Mouse (Mus musculus) lung, embryonic 15.5 days (tissue): ENCODE measurements at regions not wholly inside any gene's neighbourhood (a gene's known extent, or its start where the extent isn't known, plus 50 kb on each side); places are given as distances from the start of the nearest gene placed in this dataset.
"Not testable (repeated sequence)": the region's sequence is repeated elsewhere in the genome, so short reads cannot be mapped to it uniquely, and the experiment has no call there.

ENCODE experiments used
- ATAC-seq: fragments of 200-750 bp; cut with Nextera tagmentation; 2 replicates; pipeline ENCODE4 v1.8.0; 2017; ENCODE audit warnings: moderate number of reproducible peaks, borderline replicate concordance; ENCODE audit not compliant: low FRiP score, low TSS enrichment; ENCODE audit errors: extremely low read depth
- H3K27ac ChIP-seq: fragments of 300-500 bp; sonication (generic); 2 replicates; pipeline ENCODE4 v1.5.1; 2015; ENCODE audit warnings: moderate library complexity, mild to moderate bottlenecking, inconsistent platforms
- H3K27me3 ChIP-seq: fragments of 300-500 bp; sonication (generic); 2 replicates; pipeline ENCODE4 v1.6.1; 2015; ENCODE audit warnings: inconsistent platforms
- H3K36me3 ChIP-seq: fragments of 300-500 bp; sonication (generic); 2 replicates; pipeline ENCODE4 v1.6.1; 2015; ENCODE audit warnings: inconsistent platforms
- H3K4me1 ChIP-seq: fragments of 300-500 bp; sonication (generic); 2 replicates; pipeline ENCODE4 v1.6.1; 2015; ENCODE audit warnings: inconsistent platforms
- H3K4me2 ChIP-seq: fragments of 300-500 bp; sonication (generic); 2 replicates; pipeline ENCODE4 v1.6.1; 2015; ENCODE audit warnings: inconsistent platforms, mild to moderate bottlenecking, moderate library complexity
- H3K4me3 ChIP-seq: fragments of 300-500 bp; sonication (generic); 2 replicates; pipeline ENCODE4 v1.5.1; 2015; ENCODE audit warnings: mild to moderate bottlenecking, inconsistent platforms
- H3K9ac ChIP-seq: fragments of 300-500 bp; sonication (generic); 2 replicates; pipeline ENCODE4 v1.6.1; 2015; ENCODE audit warnings: inconsistent platforms
- H3K9me3 ChIP-seq: fragments of 300-500 bp; sonication (generic); 2 replicates; pipeline ENCODE4 v1.6.1; 2016; ENCODE audit warnings: inconsistent platforms
- WGBS: fragments of 180-500 bp; shearing (Covaris S2); methylation state at CpG from one replicate; pipeline ENCODE4 v1.1.7; 2015; 5-methylcytosine and 5-hydroxymethylcytosine counted together

- Histone ChIP-seq H3K36me3 (no peaks in the 10 kb centered on the region), H3K9ac (no peak overlapping the region), H3K4me2 (no peak overlapping the region), H3K4me3 (no peak overlapping the region), H3K27ac (no peak overlapping the region), H3K4me1 (no peaks in the 10 kb centered on the region), H3K27me3 (no peaks in the 10 kb centered on the region), H3K9me3 (no peaks in the 10 kb centered on the region)
- ATAC-seq, result peak; percentile 96
- WGBS, result 35% methylated on average over 4 of the region's 4 CpGs
Measured at GRCm38 (mm10) chr6:44010946-44011345, 344.9 kb upstream of the Tpk1 start.

DNA sequence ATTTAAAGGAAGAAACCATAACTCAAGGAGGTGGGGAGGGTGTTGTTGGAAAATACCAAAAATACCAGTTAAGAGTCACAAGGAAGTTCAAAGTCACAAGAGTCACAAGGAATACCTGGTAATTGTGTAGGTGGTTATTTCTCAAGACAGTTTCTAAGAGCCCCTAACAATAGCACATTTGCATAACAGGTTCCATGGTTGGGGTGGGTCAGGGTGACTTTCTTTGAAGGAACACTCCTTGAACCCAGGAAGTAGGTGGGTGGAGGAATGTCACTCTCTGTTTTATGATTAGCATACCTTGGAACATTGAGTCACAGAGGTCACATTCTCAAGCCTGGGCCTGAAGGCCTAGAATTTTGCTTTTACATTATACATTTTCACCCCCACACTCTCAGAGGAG lies 341.1 kb upstream of the Tpk1 start:
- not testable (repeated sequence) for H3K27me3 ChIP-seq, H3K36me3 ChIP-seq, H3K9ac ChIP-seq, H3K27ac ChIP-seq, H3K4me2 ChIP-seq, H3K9me3 ChIP-seq, H3K4me1 ChIP-seq, ATAC-seq, H3K4me3 ChIP-seq
